ENCODE assay signal across 7 mouse cellular contexts in the genomic region with DNA sequence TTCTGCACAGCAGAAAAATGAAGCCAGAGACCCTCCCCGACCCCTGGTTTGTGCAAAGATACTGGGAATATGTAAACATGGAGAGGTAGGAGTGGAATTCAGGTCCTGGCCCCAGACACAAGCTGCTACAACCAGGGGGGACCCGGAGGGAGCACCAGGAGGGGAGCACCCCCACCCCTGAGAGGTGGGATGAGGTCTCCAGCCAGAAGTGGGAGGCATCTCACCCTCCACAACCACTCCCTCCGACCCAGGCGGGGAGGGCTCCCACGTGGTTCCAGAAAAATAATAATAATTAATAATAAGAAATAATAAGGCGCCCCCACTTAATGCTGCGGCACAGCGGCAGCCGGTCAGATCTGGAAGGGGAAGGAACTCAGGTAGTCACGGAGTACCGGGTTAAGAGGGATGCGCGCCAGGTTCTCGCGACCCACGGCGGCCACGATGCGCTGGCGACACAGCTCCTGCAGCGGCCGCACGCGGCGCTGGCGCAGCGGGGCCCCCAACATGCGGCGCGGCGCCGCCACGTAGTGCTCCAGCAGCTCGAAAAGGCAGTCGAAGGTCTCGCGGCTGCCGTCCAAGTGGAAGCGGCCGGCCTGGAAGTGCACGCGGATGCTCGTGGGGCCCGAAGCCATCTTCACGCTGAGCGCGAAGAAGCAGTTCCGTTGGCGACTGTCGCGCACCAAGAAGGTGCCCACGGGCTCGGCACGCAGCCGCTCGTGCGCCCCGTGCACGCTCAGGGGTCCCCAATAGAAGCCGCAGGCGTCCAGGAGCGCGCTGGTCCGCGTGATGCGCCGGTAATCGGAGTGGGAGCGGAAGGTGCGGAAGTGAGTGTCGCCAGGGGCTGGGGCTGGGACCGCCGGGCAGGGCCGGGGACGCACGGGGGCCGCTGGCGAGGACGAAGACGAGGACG. TPM values are rescaled to one million over a fixed set of nuclear protein-coding genes. Genes with fewer than 3 reads are reported as not detected.
A peak's percentile ranks its signal among the peaks of the same experiment; 100 is the strongest.
DNase-seq lines count a peak whose midpoint lies in the region; ATAC-seq and TF ChIP-seq lines count a peak whose summit lies in the region.

No protein-coding gene starts in this region.

- ATAC-seq in heart, embryonic 12.5 days (ENCODE audit: insufficient number of reproducible peaks, low FRiP score) = peak; percentile 26

- H3K79me2 ChIP-seq in C2C12 (ENCODE audit: control insufficient read depth, insufficient read depth) (peaks cover 25% of the 10 kb centered on the region), macrophage (ENCODE audit: inconsistent target) (no peaks in the 10 kb centered on the region)

- peak overlapping the region; percentile 94 for H3K27ac ChIP-seq in heart, embryonic 12.5 days (ENCODE audit: poor library complexity, severe bottlenecking)
- no peak overlapping the region for H3K27ac ChIP-seq in macrophage
- peak overlapping the region; percentile 51 for H3K27ac ChIP-seq in spleen, adult 2 months (ENCODE audit: insufficient read depth, low read length)

- TF ChIP-seq POLR2A in spleen, adult 2 months (IDR thresholded peaks at IDR 0.05; ENCODE audit: low read depth, low read length) = no peak

- peaks cover 54% of the 10 kb centered on the region for H3K4me1 ChIP-seq in heart, embryonic 12.5 days (replicated peaks)
- H3K4me1 ChIP-seq in spleen, adult 2 months (ENCODE audit: control insufficient read depth, insufficient read depth, insufficient read length) = peaks cover 20% of the 10 kb centered on the region

- peak; percentile 44 for TF ChIP-seq CTCF in C2C12 (IDR thresholded peaks at IDR 0.05; ENCODE audit: control insufficient read depth, insufficient read depth, insufficient read length)
- no peak for TF ChIP-seq CTCF in spleen, adult 2 months (IDR thresholded peaks at IDR 0.05; ENCODE audit: extremely low read depth, insufficient read depth, insufficient read length, insufficient replicate concordance)

- peaks cover 13% of the 10 kb centered on the region for H3K79me3 ChIP-seq in C2C12 (ENCODE audit: low read depth)

- peak; percentile 79 for DNase-seq in 3134 (ENCODE audit: extremely low read depth, insufficient read length, low spot score)
- DNase-seq in cerebellum, postnatal 14 days = peak; percentile 56 to 66
- peak; percentile 9 to 61 for DNase-seq in kidney, postnatal 36 days
- DNase-seq in spleen, adult 2 months (ENCODE audit: low read depth in 1 of 2, low spot score in 2 of 2) = peak in 1 of 2 experiments; percentile 25

- H3ac ChIP-seq in C2C12 (ENCODE audit: control insufficient read depth, insufficient read length, low read depth) = peak overlapping the region; percentile 90

- H3K9me3 ChIP-seq in heart, embryonic 12.5 days (replicated peaks) = no peaks in the 10 kb centered on the region

- H3K4me3 ChIP-seq in C2C12 (ENCODE audit: insufficient read depth, poor library complexity, severe bottlenecking) = peak overlapping the region; percentile 64
- peak overlapping the region; percentile 64 for H3K4me3 ChIP-seq in heart, embryonic 12.5 days
- H3K4me3 ChIP-seq in macrophage (ENCODE audit: inconsistent target) = peak overlapping the region; percentile 15; the same call in 1 of the 2 replicates
- peak overlapping the region; percentile 64 for H3K4me3 ChIP-seq in spleen, adult 2 months (ENCODE audit: extremely low read depth, insufficient read depth, insufficient read length)

- peak overlapping the region; percentile 81 for H3K9ac ChIP-seq in heart, embryonic 12.5 days

- peak overlapping the region; percentile 83 for H3K4me2 ChIP-seq in heart, embryonic 12.5 days

- 2% methylated on average over 81 of the region's 81 CpGs for WGBS in heart, embryonic 12.5 days
- WGBS in macrophage (ENCODE audit: missing documents) = 8% methylated on average over 77 of the region's 81 CpGs
- 3% methylated on average over 81 of the region's 81 CpGs for WGBS in spleen, adult 2 months

- H3K36me3 ChIP-seq in C2C12 (ENCODE audit: control insufficient read depth, insufficient read depth) (no peaks in the 10 kb centered on the region), macrophage (ENCODE audit: inconsistent target) (no peaks in the 10 kb centered on the region)
- 0 out of 2 replicates have a peak, but pooled peaks cover 3% of the 10 kb centered on the region for H3K36me3 ChIP-seq in heart, embryonic 12.5 days
- no peaks in the 10 kb centered on the region for H3K36me3 ChIP-seq in spleen, adult 2 months (ENCODE audit: control insufficient read depth, insufficient read depth, low read length)

- H3K27me3 ChIP-seq in C2C12 (ENCODE audit: control insufficient read depth, insufficient read depth, insufficient read length) = no peaks in the 10 kb centered on the region
- 0 out of 2 replicates have a peak, but pooled peaks cover 10% of the 10 kb centered on the region for H3K27me3 ChIP-seq in heart, embryonic 12.5 days (replicated peaks)
- H3K27me3 ChIP-seq in spleen, adult 2 months (ENCODE audit: control insufficient read depth, insufficient read depth, low read length) = no peaks in the 10 kb centered on the region

TF ChIP-seq in C2C12, 6 proteins besides CTCF, POLR2A, EP300 and RAD21:
- no peak for TF ChIP-seq USF1 (IDR thresholded peaks at IDR 0.05; ENCODE audit: low read depth)
- TF ChIP-seq MAX (IDR thresholded peaks at IDR 0.05) = peak; percentile 41

RNA-seq across cellular contexts. Expression of a gene that starts 1.2 kb away (rescaled TPM):
- polyA plus RNA-seq in C2C12 (2012; fragmentation: generic; extraction: Trizol) (4.6 TPM), macrophage (2018) (0.24 to 3.4 TPM (median 1.6 TPM) in 3 replicates)
- 6.0 and 6.2 TPM in 2 replicates for polyA plus RNA-seq in heart, embryonic 12.5 days (2016; fragmentation: Nextera tagmentation; extraction: Ambion mirVana)
- total RNA-seq in macrophage (2018; cell fraction: chromatin; rRNA removed) = 10 to 100 TPM in 10 of 26 experiments, 1 to 10 TPM in 15, under 1 TPM in 1; 0.90 to 77.1 (median 7.9) TPM
- total RNA-seq in macrophage (2018; cell fraction: cytosol; rRNA removed) = 10 to 100 TPM in 6 of 26 experiments, 1 to 10 TPM in 20; 1.0 to 55.2 (median 6.9) TPM
- total RNA-seq in macrophage (2018; cell fraction: nucleus; rRNA removed) = 10 to 100 TPM in 12 of 26 experiments, 1 to 10 TPM in 14; 1.9 to 76.1 (median 9.1) TPM
- 14.0 and 29.0 TPM in 2 replicates for polyA plus RNA-seq in spleen, adult 2 months (2012; rRNA removed)

RNA-seq across cellular contexts. Expression of a gene that starts 4.3 kb away (rescaled TPM):
- polyA plus RNA-seq in C2C12 (2012; fragmentation: generic; extraction: Trizol) (not detected), macrophage (2018) (not detected in 3 replicates)
- not detected in 2 replicates for polyA plus RNA-seq in heart, embryonic 12.5 days (2016; fragmentation: Nextera tagmentation; extraction: Ambion mirVana)
- not detected for total RNA-seq in macrophage (2018; cell fraction: chromatin; rRNA removed)
- total RNA-seq in macrophage (2018; cell fraction: cytosol; rRNA removed) = not detected
- not detected for total RNA-seq in macrophage (2018; cell fraction: nucleus; rRNA removed)
- polyA plus RNA-seq in spleen, adult 2 months (2012; rRNA removed) = 0.35 TPM in 1 of 2 replicates, not detected in the other

RNA-seq across cellular contexts. Expression of a gene that starts 6.6 kb away (rescaled TPM):
- polyA plus RNA-seq in C2C12 (2012; fragmentation: generic; extraction: Trizol) (not detected), macrophage (2018) (not detected in 3 replicates)
- polyA plus RNA-seq in heart, embryonic 12.5 days (2016; fragmentation: Nextera tagmentation; extraction: Ambion mirVana) = not detected in 2 replicates
- not detected for total RNA-seq in macrophage (2018; cell fraction: chromatin; rRNA removed)
- total RNA-seq in macrophage (2018; cell fraction: cytosol; rRNA removed) = not detected
- total RNA-seq in macrophage (2018; cell fraction: nucleus; rRNA removed) = not detected
- not detected in 2 replicates for polyA plus RNA-seq in spleen, adult 2 months (2012; rRNA removed)

RNA-seq across cellular contexts. Expression of a gene that starts 11.8 kb away (rescaled TPM):
- polyA plus RNA-seq in C2C12 (2012; fragmentation: generic; extraction: Trizol) (not detected), macrophage (2018) (not detected in 3 replicates)
- polyA plus RNA-seq in heart, embryonic 12.5 days (2016; fragmentation: Nextera tagmentation; extraction: Ambion mirVana) = not detected in 2 replicates
- total RNA-seq in macrophage (2018; cell fraction: chromatin; rRNA removed) = not detected
- not detected for total RNA-seq in macrophage (2018; cell fraction: cytosol; rRNA removed)
- total RNA-seq in macrophage (2018; cell fraction: nucleus; rRNA removed) = not detected
- not detected in 2 replicates for polyA plus RNA-seq in spleen, adult 2 months (2012; rRNA removed)

RNA-seq across cellular contexts. Expression of a gene that starts 21.5 kb away (rescaled TPM):
- not detected for polyA plus RNA-seq in C2C12 (2012; fragmentation: generic; extraction: Trizol)
- 0.48 TPM in 1 of 2 replicates, not detected in the other for polyA plus RNA-seq in heart, embryonic 12.5 days (2016; fragmentation: Nextera tagmentation; extraction: Ambion mirVana)
- total RNA-seq in macrophage (2018; cell fraction: chromatin; rRNA removed) = not detected
- under 1 TPM in 3 of 26 experiments, not detected in 23; 0.38 to 0.68 (median 0.58) TPM for total RNA-seq in macrophage (2018; cell fraction: cytosol; rRNA removed)
- total RNA-seq in macrophage (2018; cell fraction: nucleus; rRNA removed) = not detected
- polyA plus RNA-seq in macrophage (2018) = not detected in 3 replicates
- polyA plus RNA-seq in spleen, adult 2 months (2012; rRNA removed) = 0.47 TPM in 1 of 2 replicates, not detected in the other
